Mouse (Mus musculus): ENCODE measurements around the gene Adssl1. TPM values are rescaled to one million over a fixed set of nuclear protein-coding genes. Genes with fewer than 3 reads are reported as not detected.

Gene Adssl1
- polyA plus RNA-seq, 1 experiment from 2014 or later: 5.5 TPM

- Histone ChIP-seq H3K27me3 (ENCODE audit: control insufficient read depth, insufficient read depth, low read length) (no peaks in the 10 kb centered on the region), H3K9ac (peak within 1 kb of the TSS; percentile 71), H3K27ac (peak within 1 kb of the TSS; percentile 88), H3K4me1 (replicated peaks; ENCODE audit: control insufficient read depth, insufficient read depth, low read length) (peaks cover 13% of the 10 kb centered on the region), H3K4me2 (replicated peaks) (peak within 1 kb of the TSS; percentile 56), H3K4me3 (replicated peaks; ENCODE audit: low read length) (peak within 1 kb of the TSS; percentile 62), H3K9me3 (ENCODE audit: control insufficient read depth, low read length) (no peaks in the 10 kb centered on the region), H3K36me3 (replicated peaks; ENCODE audit: control insufficient read depth, insufficient read depth) (peaks cover 21% of the 10 kb centered on the region)
- ATAC-seq (ENCODE audit: low FRiP score) (peak; percentile 97), DNase-seq (ENCODE audit: low spot score) (peak; percentile 94)
- 2% methylated on average over 44 of the region's 46 CpGs for WGBS
Measured at GRCm38 (mm10) chr12:112644180-112644854, 24.5 kb downstream of the Adssl1 start, which contains the start of gene Siva1. Gene Siva1 (plus strand): TSS chr12:112644679.

DNA sequence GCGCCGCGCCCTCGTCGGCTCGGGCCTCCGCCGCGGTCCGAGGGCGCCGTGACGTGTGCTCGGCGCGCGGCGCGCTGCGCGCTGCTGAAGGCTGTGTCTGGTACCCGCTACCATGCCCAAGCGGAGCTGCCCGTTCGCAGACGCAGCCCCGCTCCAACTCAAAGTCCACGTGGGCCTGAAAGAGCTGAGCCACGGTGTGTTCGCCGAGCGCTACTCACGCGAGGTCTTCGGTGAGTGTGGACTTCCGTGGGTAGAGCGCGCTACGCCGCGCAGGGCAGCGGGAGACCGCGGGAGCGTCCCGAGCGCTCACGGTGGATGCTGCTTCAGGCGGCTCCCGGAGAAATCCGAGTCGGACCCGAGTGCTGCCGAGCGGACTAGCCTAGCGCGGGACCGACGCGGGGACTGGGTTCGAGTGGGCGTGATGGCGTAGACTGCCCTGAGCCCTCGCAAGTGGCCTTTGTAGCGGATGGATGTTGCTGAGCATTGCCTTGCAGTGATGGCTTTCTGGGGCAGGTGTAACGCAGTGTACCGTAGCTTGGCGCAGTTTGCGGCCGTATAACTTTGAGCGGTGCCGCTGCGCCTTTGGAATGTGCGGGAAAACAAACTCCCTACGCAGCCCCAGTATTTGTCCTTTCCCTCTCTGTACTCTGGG is 25.1 kb downstream of the Adssl1 start:
- Histone ChIP-seq H3K4me2 (replicated peaks) (peak overlapping the region; percentile 56), H3K36me3 (replicated peaks; ENCODE audit: control insufficient read depth, insufficient read depth) (peaks cover 27% of the 10 kb centered on the region), H3K27ac (peak overlapping the region; percentile 88), H3K27me3 (ENCODE audit: control insufficient read depth, insufficient read depth, low read length) (no peaks in the 10 kb centered on the region), H3K9ac (peak overlapping the region; percentile 71), H3K9me3 (ENCODE audit: control insufficient read depth, low read length) (no peaks in the 10 kb centered on the region), H3K4me3 (replicated peaks; ENCODE audit: low read length) (peak overlapping the region; percentile 62), H3K4me1 (replicated peaks; ENCODE audit: control insufficient read depth, insufficient read depth, low read length) (peaks cover 13% of the 10 kb centered on the region)
- ATAC-seq (ENCODE audit: low FRiP score) (no peak; the same call in 1 of the 2 replicates), DNase-seq (ENCODE audit: low spot score) (no peak)
- under 1% methylated on average over 75 of the region's 75 CpGs for whole genome bisulfite sequencing

DNA sequence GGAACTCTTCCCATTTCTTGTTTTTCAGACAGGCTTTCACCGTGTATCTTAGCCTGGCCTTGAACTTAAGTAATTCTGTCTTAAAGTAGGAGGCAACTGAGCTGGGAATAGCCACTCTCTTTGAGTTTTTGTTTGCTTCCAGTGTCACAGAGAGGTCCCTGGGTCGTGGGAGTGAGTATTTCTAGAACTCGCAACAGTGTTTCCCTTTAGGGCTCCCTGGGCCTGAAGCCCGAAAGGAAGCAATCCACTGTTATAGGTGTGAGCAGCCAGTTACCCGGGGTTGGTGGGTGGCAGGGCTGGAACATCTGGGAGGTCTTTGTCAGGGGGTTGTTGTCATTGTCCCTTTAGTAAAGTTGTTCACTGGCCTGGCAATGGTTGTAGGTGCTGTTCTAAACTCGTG is 26.3 kb downstream of the Adssl1 start:
- Histone ChIP-seq H3K4me2 (replicated peaks) (peak overlapping the region; percentile 56), H3K9ac (0 out of 2 replicates have a peak overlapping the region, but pooled peaks have one; percentile 71), H3K27me3 (ENCODE audit: control insufficient read depth, insufficient read depth, low read length) (no peaks in the 10 kb centered on the region), H3K4me1 (replicated peaks; ENCODE audit: control insufficient read depth, insufficient read depth, low read length) (peaks cover 13% of the 10 kb centered on the region), H3K36me3 (replicated peaks; ENCODE audit: control insufficient read depth, insufficient read depth) (peaks cover 37% of the 10 kb centered on the region), H3K27ac (no peak overlapping the region), H3K9me3 (ENCODE audit: control insufficient read depth, low read length) (no peaks in the 10 kb centered on the region), H3K4me3 (replicated peaks; ENCODE audit: low read length) (peak overlapping the region; percentile 62; the same call in 1 of the 2 replicates)
- WGBS: 58% methylated on average over 6 of the region's 6 CpGs
- ATAC-seq (ENCODE audit: low FRiP score) (no peak), DNase-seq (ENCODE audit: low spot score) (no peak)

GRCm38 (mm10) chr12:112648081-112648480 is 28.2 kb downstream of the Adssl1 start:
- H3K9me3 ChIP-seq (ENCODE audit: control insufficient read depth, low read length): no peaks in the 10 kb centered on the region
- H3K9ac ChIP-seq: no peak overlapping the region
- ATAC-seq (ENCODE audit: low FRiP score): no peak
- no peaks in the 10 kb centered on the region for H3K27me3 ChIP-seq (ENCODE audit: control insufficient read depth, insufficient read depth, low read length)
- no peak overlapping the region for H3K4me3 ChIP-seq (replicated peaks; ENCODE audit: low read length)
- 96% methylated on average over 5 of the region's 5 CpGs for WGBS
- H3K36me3 ChIP-seq (replicated peaks; ENCODE audit: control insufficient read depth, insufficient read depth): peaks cover 54% of the 10 kb centered on the region
- H3K4me2 ChIP-seq (replicated peaks): no peak overlapping the region
- H3K27ac ChIP-seq: no peak overlapping the region
- peaks cover 13% of the 10 kb centered on the region for H3K4me1 ChIP-seq (replicated peaks; ENCODE audit: control insufficient read depth, insufficient read depth, low read length)
- no peak for DNase-seq (ENCODE audit: low spot score)

- H3K9me3 ChIP-seq (ENCODE audit: control insufficient read depth, low read length): no peaks in the 10 kb centered on the region
- H3K27me3 ChIP-seq (ENCODE audit: control insufficient read depth, insufficient read depth, low read length): no peaks in the 10 kb centered on the region
- H3K9ac ChIP-seq: no peak overlapping the region
- H3K4me2 ChIP-seq (replicated peaks): no peak overlapping the region
- DNase-seq (ENCODE audit: low spot score) (no peak), ATAC-seq (ENCODE audit: low FRiP score) (no peak)
- no peaks in the 10 kb centered on the region for H3K4me1 ChIP-seq (replicated peaks; ENCODE audit: control insufficient read depth, insufficient read depth, low read length)
- H3K27ac ChIP-seq: no peak overlapping the region
- H3K36me3 ChIP-seq (replicated peaks; ENCODE audit: control insufficient read depth, insufficient read depth): peaks cover 91% of the 10 kb centered on the region
- WGBS: 91% methylated on average over 5 of the region's 5 CpGs
- H3K4me3 ChIP-seq (replicated peaks; ENCODE audit: low read length): no peak overlapping the region
Measured at GRCm38 (mm10) chr12:112651778-112652439, 32.1 kb downstream of the Adssl1 start.

GRCm38 (mm10) chr12:112653157-112653824 is 33.4 kb downstream of the Adssl1 start:
- Histone ChIP-seq H3K9ac (no peak overlapping the region), H3K36me3 (replicated peaks; ENCODE audit: control insufficient read depth, insufficient read depth) (peaks cover 92% of the 10 kb centered on the region), H3K4me1 (replicated peaks; ENCODE audit: control insufficient read depth, insufficient read depth, low read length) (no peaks in the 10 kb centered on the region), H3K27ac (no peak overlapping the region), H3K9me3 (ENCODE audit: control insufficient read depth, low read length) (no peaks in the 10 kb centered on the region), H3K4me2 (replicated peaks) (no peak overlapping the region), H3K4me3 (replicated peaks; ENCODE audit: low read length) (no peak overlapping the region), H3K27me3 (ENCODE audit: control insufficient read depth, insufficient read depth, low read length) (no peaks in the 10 kb centered on the region)
- ATAC-seq (ENCODE audit: low FRiP score) (peak; percentile 59), DNase-seq (ENCODE audit: low spot score) (peak; percentile 92)
- WGBS: 41% methylated on average over 7 of the region's 7 CpGs

GRCm38 (mm10) chr12:112654076-112654475 is 34.2 kb downstream of the Adssl1 start:
- ATAC-seq (ENCODE audit: low FRiP score) (no peak), DNase-seq (ENCODE audit: low spot score) (no peak)
- Histone ChIP-seq H3K4me2 (replicated peaks) (no peak overlapping the region), H3K9ac (no peak overlapping the region), H3K4me1 (replicated peaks; ENCODE audit: control insufficient read depth, insufficient read depth, low read length) (no peaks in the 10 kb centered on the region; the same call in 1 of the 2 replicates), H3K36me3 (replicated peaks; ENCODE audit: control insufficient read depth, insufficient read depth) (peaks cover 94% of the 10 kb centered on the region), H3K27ac (no peak overlapping the region), H3K4me3 (replicated peaks; ENCODE audit: low read length) (no peak overlapping the region), H3K9me3 (ENCODE audit: control insufficient read depth, low read length) (no peaks in the 10 kb centered on the region), H3K27me3 (ENCODE audit: control insufficient read depth, insufficient read depth, low read length) (no peaks in the 10 kb centered on the region)
- 82% methylated on average over 5 of the region's 5 CpGs for WGBS

- no peak for ATAC-seq (ENCODE audit: low FRiP score)
- H3K9me3 ChIP-seq (ENCODE audit: control insufficient read depth, low read length): no peaks in the 10 kb centered on the region
- H3K27me3 ChIP-seq (ENCODE audit: control insufficient read depth, insufficient read depth, low read length): no peaks in the 10 kb centered on the region
Measured at GRCm38 (mm10) chr12:112658619-112659018, 38.8 kb downstream of the Adssl1 start.

GRCm38 (mm10) chr12:112659109-112659508 is 39.3 kb downstream of the Adssl1 start:
- no peaks in the 10 kb centered on the region for H3K27me3 ChIP-seq (ENCODE audit: control insufficient read depth, insufficient read depth, low read length)
- 84% methylated on average over 6 of the region's 6 CpGs for WGBS
- H3K4me2 ChIP-seq (replicated peaks): no peak overlapping the region
- no peak overlapping the region for H3K9ac ChIP-seq
- peaks cover 82% of the 10 kb centered on the region for H3K36me3 ChIP-seq (replicated peaks; ENCODE audit: control insufficient read depth, insufficient read depth)
- peaks cover 42% of the 10 kb centered on the region for H3K4me1 ChIP-seq (replicated peaks; ENCODE audit: control insufficient read depth, insufficient read depth, low read length)
- no peak for ATAC-seq (ENCODE audit: low FRiP score)
- H3K4me3 ChIP-seq (replicated peaks; ENCODE audit: low read length): no peak overlapping the region
- H3K9me3 ChIP-seq (ENCODE audit: control insufficient read depth, low read length): no peaks in the 10 kb centered on the region
- DNase-seq (ENCODE audit: low spot score): no peak
- no peak overlapping the region for H3K27ac ChIP-seq

More at GRCm38 (mm10) chr12:112658619-112659018, 38.8 kb downstream of the Adssl1 start:
- DNase-seq (ENCODE audit: low spot score): no peak
- Histone ChIP-seq H3K4me1 (replicated peaks; ENCODE audit: control insufficient read depth, insufficient read depth, low read length) (peaks cover 37% of the 10 kb centered on the region), H3K36me3 (replicated peaks; ENCODE audit: control insufficient read depth, insufficient read depth) (peaks cover 87% of the 10 kb centered on the region), H3K4me3 (replicated peaks; ENCODE audit: low read length) (no peak overlapping the region), H3K27ac (no peak overlapping the region), H3K4me2 (replicated peaks) (no peak overlapping the region), H3K9ac (no peak overlapping the region)
- 89% methylated on average over 7 of the region's 7 CpGs for WGBS

All from hindbrain, embryonic 14.5 days (tissue).